Mouse (Mus musculus): Measurements from ENCODE around the gene Mlh3. TPM values are rescaled to one million over a fixed set of nuclear protein-coding genes. Genes with fewer than 3 reads are reported as not detected.

Mlh3 gene
- polyA plus RNA-seq (2017; shearing (Covaris generic)), result 21.5 TPM

DNA sequence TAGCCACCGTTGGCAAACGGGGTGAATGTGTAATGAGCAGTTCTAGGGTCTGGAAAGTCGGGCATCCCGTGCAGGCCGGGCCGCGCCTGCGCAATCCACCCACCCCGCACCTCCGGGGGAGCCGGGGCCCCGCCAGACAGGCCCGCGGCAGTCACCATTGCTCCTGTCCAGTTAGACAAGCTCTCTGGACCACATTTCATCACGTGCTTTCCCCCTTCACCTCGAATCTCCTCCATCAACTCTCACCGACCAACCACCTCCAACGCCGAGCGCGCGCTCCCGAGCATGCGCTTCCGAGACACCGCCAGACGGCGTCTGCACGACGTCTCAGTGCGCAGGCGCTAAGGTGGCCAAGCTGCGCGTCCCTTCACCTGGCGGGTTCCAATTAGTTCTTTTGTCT, at the start of gene Mlh3:
TSS of gene Mlh3 (minus strand) at position 281 of the 400 bp plus-strand sequence.

GRCm38 (mm10) chr12:85288486-85289156, 18.2 kb upstream of the Mlh3 start, which contains the start of gene Zc2hc1c:
TSS of gene Zc2hc1c (plus strand) at chr12:85288591.

DNA sequence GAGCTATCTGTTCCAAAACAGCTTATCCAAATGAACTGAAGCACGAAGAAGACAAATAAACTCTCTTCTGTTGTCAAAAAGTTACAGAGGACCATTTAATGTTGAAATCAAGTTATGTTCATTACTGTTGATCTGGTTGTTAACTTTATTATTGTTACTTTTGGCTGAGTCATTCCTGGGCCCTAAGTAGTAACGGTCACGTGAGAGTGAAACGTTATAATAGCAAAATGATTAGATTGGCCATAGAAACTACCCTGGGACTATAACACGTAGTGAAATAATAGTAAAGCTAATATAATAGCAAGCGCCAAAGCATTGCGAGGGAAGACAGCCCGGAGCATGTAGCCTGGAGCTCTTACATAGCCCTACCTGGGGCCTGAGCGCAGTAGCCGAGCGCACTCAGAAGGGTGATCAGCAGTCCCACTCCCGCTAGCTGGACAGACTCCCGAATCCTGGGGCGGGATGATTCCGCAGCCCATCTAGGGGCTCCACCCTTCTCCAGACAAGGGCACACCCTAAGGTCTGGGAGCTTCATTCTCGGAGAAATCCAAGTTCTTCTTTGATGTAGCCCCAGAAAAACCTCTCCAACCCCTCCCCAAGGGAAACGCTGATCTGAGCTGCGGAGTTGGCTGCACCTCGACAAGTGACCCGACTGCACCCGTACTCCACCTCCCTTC, 17.5 kb upstream of the Mlh3 start, which contains the start of gene Acyp1:
TSS of gene Acyp1 (minus strand) at position 630 of the 677 bp plus-strand sequence.

GRCm38 (mm10) chr12:85219236-85219904, 51.0 kb downstream of the Mlh3 start, which contains the start of gene Eif2b2:
TSS of gene Eif2b2 (plus strand) at chr12:85219481.

Other genes with a start within 250 kb of the Mlh3 start
- 8.8 TPM for gene Prox2, start 159.8 kb downstream of the Mlh3 start, polyA plus RNA-seq (2017; shearing (Covaris generic))
- gene Dlst, start 159.8 kb downstream of the Mlh3 start, polyA plus RNA-seq (2017; shearing (Covaris generic)), result 121 TPM
- 2.4 TPM for gene Rps6kl1, start 119.3 kb downstream of the Mlh3 start, polyA plus RNA-seq (2017; shearing (Covaris generic))
- gene Pgf, start 92.8 kb downstream of the Mlh3 start, polyA plus RNA-seq (2017; shearing (Covaris generic)), result not detected
- gene Eif2b2, start 51.1 kb downstream of the Mlh3 start, polyA plus RNA-seq (2017; shearing (Covaris generic)), result 126 TPM
- gene Acyp1, start 17.8 kb upstream of the Mlh3 start, polyA plus RNA-seq (2017; shearing (Covaris generic)), result 75.6 TPM
- gene Zc2hc1c, start 18.0 kb upstream of the Mlh3 start, polyA plus RNA-seq (2017; shearing (Covaris generic)), result 0.32 TPM
- gene Nek9, start 68.8 kb upstream of the Mlh3 start, polyA plus RNA-seq (2017; shearing (Covaris generic)), result 11.3 TPM
- gene Tmed10, start 104.2 kb upstream of the Mlh3 start, polyA plus RNA-seq (2017; shearing (Covaris generic)), result 197 TPM
- 20.9 TPM for gene Fos, start 203.3 kb upstream of the Mlh3 start, polyA plus RNA-seq (2017; shearing (Covaris generic))